Mouse (Mus musculus): ENCODE measurements around the gene Hc. TPM values are rescaled to one million over a fixed set of nuclear protein-coding genes. Genes with fewer than 3 reads are reported as not detected.

Hc gene
- polyA plus RNA-seq, 1 experiment from 2014 or later: not detected

GRCm38 (mm10) chr2:34992729-34993695, 68.2 kb downstream of the Hc start:
- H3K27me3 ChIP-seq (replicated peaks; ENCODE audit: control insufficient read depth, insufficient read depth, low read length): no peaks in the 10 kb centered on the region
- DNase-seq (ENCODE audit: low spot score) (peak; percentile 91), ATAC-seq (ENCODE audit: low read depth) (peak; percentile 78; the same call in 1 of the 2 replicates)
- WGBS: 13% methylated on average over 9 of the region's 9 CpGs
- no peaks in the 10 kb centered on the region for H3K36me3 ChIP-seq (ENCODE audit: control insufficient read depth, insufficient read depth, low read length)
- H3K4me3 ChIP-seq (ENCODE audit: low read depth, low read length): no peak overlapping the region
- H3K9ac ChIP-seq (ENCODE audit: low read depth, low read length): no peak overlapping the region
- H3K4me1 ChIP-seq (ENCODE audit: control insufficient read depth, insufficient read depth, low read length): peaks cover 10% of the 10 kb centered on the region
- no peaks in the 10 kb centered on the region for H3K9me3 ChIP-seq (ENCODE audit: control insufficient read depth, low read length)
- H3K27ac ChIP-seq (replicated peaks; ENCODE audit: low read depth, low read length): no peak overlapping the region
- H3K4me2 ChIP-seq (ENCODE audit: low read depth, low read length): no peak overlapping the region

GRCm38 (mm10) chr2:34991966-34992365, 69.3 kb downstream of the Hc start:
- Histone ChIP-seq H3K4me3 (ENCODE audit: low read depth, low read length) (no peak overlapping the region), H3K9ac (ENCODE audit: low read depth, low read length) (no peak overlapping the region), H3K4me1 (ENCODE audit: control insufficient read depth, insufficient read depth, low read length) (peaks cover 10% of the 10 kb centered on the region), H3K4me2 (ENCODE audit: low read depth, low read length) (no peak overlapping the region), H3K27me3 (replicated peaks; ENCODE audit: control insufficient read depth, insufficient read depth, low read length) (no peaks in the 10 kb centered on the region), H3K36me3 (ENCODE audit: control insufficient read depth, insufficient read depth, low read length) (no peaks in the 10 kb centered on the region), H3K27ac (replicated peaks; ENCODE audit: low read depth, low read length) (no peak overlapping the region), H3K9me3 (ENCODE audit: control insufficient read depth, low read length) (no peaks in the 10 kb centered on the region)
- 67% methylated on average over 3 of the region's 3 CpGs for WGBS
- ATAC-seq (ENCODE audit: low read depth) (no peak), DNase-seq (ENCODE audit: low spot score) (no peak)

- DNase-seq (ENCODE audit: low spot score) (no peak), ATAC-seq (ENCODE audit: low read depth) (no peak)
- H3K9ac ChIP-seq (ENCODE audit: low read depth, low read length): no peak overlapping the region
- H3K4me1 ChIP-seq (ENCODE audit: control insufficient read depth, insufficient read depth, low read length): peaks cover 10% of the 10 kb centered on the region
- no peaks in the 10 kb centered on the region for H3K36me3 ChIP-seq (ENCODE audit: control insufficient read depth, insufficient read depth, low read length)
- WGBS: 90% methylated on average over 1 of the region's 1 CpGs
- H3K27ac ChIP-seq (replicated peaks; ENCODE audit: low read depth, low read length): no peak overlapping the region
- no peaks in the 10 kb centered on the region for H3K9me3 ChIP-seq (ENCODE audit: control insufficient read depth, low read length)
- no peaks in the 10 kb centered on the region for H3K27me3 ChIP-seq (replicated peaks; ENCODE audit: control insufficient read depth, insufficient read depth, low read length)
- no peak overlapping the region for H3K4me3 ChIP-seq (ENCODE audit: low read depth, low read length)
- no peak overlapping the region for H3K4me2 ChIP-seq (ENCODE audit: low read depth, low read length)
Measured at GRCm38 (mm10) chr2:34989749-34990148, 71.5 kb downstream of the Hc start.

GRCm38 (mm10) chr2:34987595-34987994, 73.6 kb downstream of the Hc start:
- Histone ChIP-seq H3K4me2 (ENCODE audit: low read depth, low read length) (no peak overlapping the region), H3K4me1 (ENCODE audit: control insufficient read depth, insufficient read depth, low read length) (peaks cover 13% of the 10 kb centered on the region), H3K27me3 (replicated peaks; ENCODE audit: control insufficient read depth, insufficient read depth, low read length) (no peaks in the 10 kb centered on the region), H3K9ac (ENCODE audit: low read depth, low read length) (no peak overlapping the region), H3K9me3 (ENCODE audit: control insufficient read depth, low read length) (no peaks in the 10 kb centered on the region), H3K4me3 (ENCODE audit: low read depth, low read length) (no peak overlapping the region), H3K27ac (replicated peaks; ENCODE audit: low read depth, low read length) (no peak overlapping the region), H3K36me3 (ENCODE audit: control insufficient read depth, insufficient read depth, low read length) (no peaks in the 10 kb centered on the region)
- DNase-seq (ENCODE audit: low spot score) (no peak), ATAC-seq (ENCODE audit: low read depth) (no peak)
- 44% methylated on average over 1 of the region's 1 CpGs for WGBS

- Histone ChIP-seq H3K4me1 (ENCODE audit: control insufficient read depth, insufficient read depth, low read length) (peaks cover 26% of the 10 kb centered on the region), H3K27ac (replicated peaks; ENCODE audit: low read depth, low read length) (no peak overlapping the region), H3K9me3 (ENCODE audit: control insufficient read depth, low read length) (no peaks in the 10 kb centered on the region), H3K4me3 (ENCODE audit: low read depth, low read length) (no peak overlapping the region), H3K27me3 (replicated peaks; ENCODE audit: control insufficient read depth, insufficient read depth, low read length) (no peaks in the 10 kb centered on the region), H3K4me2 (ENCODE audit: low read depth, low read length) (no peak overlapping the region), H3K36me3 (ENCODE audit: control insufficient read depth, insufficient read depth, low read length) (no peaks in the 10 kb centered on the region), H3K9ac (ENCODE audit: low read depth, low read length) (no peak overlapping the region)
- 82% methylated on average over 8 of the region's 8 CpGs for WGBS
- ATAC-seq (ENCODE audit: low read depth) (no peak), DNase-seq (ENCODE audit: low spot score) (no peak)
Measured at GRCm38 (mm10) chr2:34984885-34985284, 76.4 kb downstream of the Hc start.

GRCm38 (mm10) chr2:34982906-34983698, 78.1 kb downstream of the Hc start:
- peaks cover 26% of the 10 kb centered on the region for H3K4me1 ChIP-seq (ENCODE audit: control insufficient read depth, insufficient read depth, low read length)
- peak; percentile 83 for ATAC-seq (ENCODE audit: low read depth)
- H3K9me3 ChIP-seq (ENCODE audit: control insufficient read depth, low read length): no peaks in the 10 kb centered on the region
- H3K36me3 ChIP-seq (ENCODE audit: control insufficient read depth, insufficient read depth, low read length): no peaks in the 10 kb centered on the region
- peak overlapping the region; percentile 72 for H3K27ac ChIP-seq (replicated peaks; ENCODE audit: low read depth, low read length)
- DNase-seq (ENCODE audit: low spot score): peak; percentile 78
- no peak overlapping the region for H3K4me3 ChIP-seq (ENCODE audit: low read depth, low read length)
- no peak overlapping the region for H3K4me2 ChIP-seq (ENCODE audit: low read depth, low read length)
- H3K9ac ChIP-seq (ENCODE audit: low read depth, low read length): no peak overlapping the region
- WGBS: 20% methylated on average over 11 of the region's 11 CpGs
- no peaks in the 10 kb centered on the region for H3K27me3 ChIP-seq (replicated peaks; ENCODE audit: control insufficient read depth, insufficient read depth, low read length)

- 43% methylated on average over 14 of the region's 14 CpGs for WGBS
Measured at GRCm38 (mm10) chr2:34982096-34982724, 79.0 kb downstream of the Hc start.

GRCm38 (mm10) chr2:34979459-34980011, 81.7 kb downstream of the Hc start:
- Histone ChIP-seq H3K27me3 (replicated peaks; ENCODE audit: control insufficient read depth, insufficient read depth, low read length) (no peaks in the 10 kb centered on the region), H3K4me2 (ENCODE audit: low read depth, low read length) (no peak overlapping the region), H3K4me1 (ENCODE audit: control insufficient read depth, insufficient read depth, low read length) (peaks cover 26% of the 10 kb centered on the region), H3K4me3 (ENCODE audit: low read depth, low read length) (no peak overlapping the region), H3K9me3 (ENCODE audit: control insufficient read depth, low read length) (no peaks in the 10 kb centered on the region), H3K9ac (ENCODE audit: low read depth, low read length) (no peak overlapping the region), H3K36me3 (ENCODE audit: control insufficient read depth, insufficient read depth, low read length) (no peaks in the 10 kb centered on the region), H3K27ac (replicated peaks; ENCODE audit: low read depth, low read length) (no peak overlapping the region)
- ATAC-seq (ENCODE audit: low read depth) (no peak), DNase-seq (ENCODE audit: low spot score) (no peak)
- WGBS: 64% methylated on average over 3 of the region's 3 CpGs

More at GRCm38 (mm10) chr2:34982096-34982724, 79.0 kb downstream of the Hc start:
- peaks cover 26% of the 10 kb centered on the region for H3K4me1 ChIP-seq (ENCODE audit: control insufficient read depth, insufficient read depth, low read length)
- H3K4me3 ChIP-seq (ENCODE audit: low read depth, low read length): no peak overlapping the region
- H3K9me3 ChIP-seq (ENCODE audit: control insufficient read depth, low read length): no peaks in the 10 kb centered on the region
- H3K27me3 ChIP-seq (replicated peaks; ENCODE audit: control insufficient read depth, insufficient read depth, low read length): no peaks in the 10 kb centered on the region
- peak overlapping the region; percentile 72 for H3K27ac ChIP-seq (replicated peaks; ENCODE audit: low read depth, low read length)
- ATAC-seq (ENCODE audit: low read depth): 0 out of 2 replicates have a peak, but pooled peaks have one; percentile 19
- DNase-seq (ENCODE audit: low spot score): peak; percentile 44
- H3K36me3 ChIP-seq (ENCODE audit: control insufficient read depth, insufficient read depth, low read length): no peaks in the 10 kb centered on the region
- H3K9ac ChIP-seq (ENCODE audit: low read depth, low read length): no peak overlapping the region
- H3K4me2 ChIP-seq (ENCODE audit: low read depth, low read length): no peak overlapping the region
